Mouse (Mus musculus) ES-E14 (cell line): Measurements from ENCODE around the gene Ptprk. TPM values are rescaled to one million over a fixed set of nuclear protein-coding genes. Genes with fewer than 3 reads are reported as not detected.

Experiments used
- DNase-seq: peaks from one replicate; pipeline ENCODE4 v3.0.0-alpha.2; 2013; ENCODE audit warnings: low read depth, low spot score
- H3K27ac ChIP-seq: 2 replicates; pipeline ENCODE4 v1.5.1; 2012; ENCODE audit warnings: low read depth, mild to moderate bottlenecking, low read length, moderate library complexity, mixed read lengths; ENCODE audit not compliant: poor library complexity, insufficient read depth, severe bottlenecking
- H3K36me3 ChIP-seq: 2 replicates; pipeline ENCODE4 v1.6.1; 2012; ENCODE audit warnings: mild to moderate bottlenecking, low read length, moderate library complexity, mixed read lengths; ENCODE audit not compliant: control insufficient read depth, poor library complexity, insufficient read depth, severe bottlenecking
- H3K4me1 ChIP-seq, 2 experiments: fragments of 150-350 bp in 1 of 2; sonication (generic) in 1 of 2; 2 replicates each; pipeline ENCODE4 v1.6.1; 2012; ENCODE audit warnings: low read length in 2 of 2, mild to moderate bottlenecking in 1 of 2, mixed read lengths in 1 of 2; ENCODE audit not compliant: control insufficient read depth in 2 of 2, insufficient read depth in 2 of 2, poor library complexity in 1 of 2
- H3K4me3 ChIP-seq, 2 experiments: fragments of 150-350 bp in 1 of 2; sonication (generic) in 1 of 2; 2 replicates each; pipeline ENCODE4 v1.5.1; 2012; ENCODE audit warnings: low read length in 2 of 2, low read depth in 1 of 2, mild to moderate bottlenecking in 1 of 2, mixed read lengths in 1 of 2; ENCODE audit not compliant: insufficient read depth in 1 of 2, poor library complexity in 1 of 2, severe bottlenecking in 1 of 2
- H3K9ac ChIP-seq: 2 replicates; pipeline ENCODE4 v1.6.1; 2012; ENCODE audit warnings: low read depth, mild to moderate bottlenecking, low read length, mixed read lengths; ENCODE audit not compliant: poor library complexity, insufficient read depth, severe bottlenecking
- H3K9me3 ChIP-seq: fragments of 150-350 bp; sonication (generic); 2 replicates; pipeline ENCODE4 v1.6.1; 2012; ENCODE audit warnings: low read depth, mild to moderate bottlenecking, low read length; ENCODE audit not compliant: control insufficient read depth, insufficient read depth
- CHD2 ChIP-seq: IDR thresholded peaks from 2 replicates; pipeline ENCODE4 v1.6.1; 2014; ENCODE audit warnings: mild to moderate bottlenecking, low read depth, low read length, inconsistent platforms
- HCFC1 ChIP-seq: IDR thresholded peaks from 2 replicates; pipeline ENCODE4 v1.6.1; 2012; ENCODE audit warnings: low read length, inconsistent platforms, borderline replicate concordance; ENCODE audit not compliant: insufficient read depth
- MAFK ChIP-seq: IDR thresholded peaks from 2 replicates; pipeline ENCODE4 v1.6.1; 2014; ENCODE audit warnings: mild to moderate bottlenecking, low read depth, low read length, inconsistent platforms; ENCODE audit not compliant: insufficient read depth
- ZC3H11A ChIP-seq: IDR thresholded peaks from 2 replicates; pipeline ENCODE4 v1.6.1; 2012; ENCODE audit warnings: low read depth, mild to moderate bottlenecking, inconsistent platforms, low read length, borderline replicate concordance
- ZNF384 ChIP-seq: IDR thresholded peaks from 2 replicates; pipeline ENCODE4 v1.6.1; 2012; ENCODE audit warnings: low read depth, low read length, inconsistent platforms
- in situ Hi-C, 2 experiments: fragments of 600-800 bp; cut with MboI; formaldehyde crosslinking; loops; one replicate each; pipeline ENCODE4 v1.15.1; 2025; ENCODE audit warnings: low sequenced_read_pairs in 2 of 2, inconsistent platforms in 1 of 2; ENCODE audit not compliant: unreplicated experiment in 2 of 2
- total RNA-seq: library from RNA; depleted of rRNA; stranded (reverse); fragments of 300-350 nt; gene quantifications from 2 replicates; pipeline ENCODE4 v1.2.3, GENCODE M21; 2012

Ptprk gene
- total RNA-seq, 1 experiment: 67.0 TPM

DNA sequence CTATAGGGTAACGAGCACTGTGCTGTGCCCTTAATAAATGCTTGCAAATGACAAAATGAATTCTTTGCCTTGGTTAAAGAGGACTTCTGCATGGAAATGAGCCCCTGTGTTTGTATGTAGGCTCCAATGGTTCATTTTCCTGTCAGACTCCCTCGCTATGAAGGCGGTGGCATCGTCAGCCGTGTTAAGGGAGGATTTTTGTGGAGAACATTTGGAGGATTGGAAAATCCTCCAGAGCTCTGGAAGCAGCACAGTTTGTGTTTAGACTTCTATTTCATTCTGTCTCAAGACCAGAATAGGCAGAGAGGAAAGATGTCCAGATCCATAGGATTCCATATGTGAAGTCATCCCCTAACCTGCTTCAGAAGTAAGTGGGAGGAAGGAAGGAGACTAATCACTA lies 6.6 kb upstream of the Ptprk start:
- Histone ChIP-seq H3K9ac (no peak overlapping the region), H3K4me3 (no peak overlapping the region), H3K4me1 (no peaks in the 10 kb centered on the region), H3K27ac (no peak overlapping the region), H3K9me3 (no peaks in the 10 kb centered on the region), H3K36me3 (no peaks in the 10 kb centered on the region)
- no peak for TF ChIP-seq MAFK
- TF ChIP-seq ZNF384: no peak
- TF ChIP-seq ZC3H11A: no peak
- TF ChIP-seq HCFC1: no peak
- TF ChIP-seq CHD2: no peak
- DNase-seq: no peak
- in situ Hi-C loops: no loop called here

- H3K9ac ChIP-seq: peak overlapping the region; percentile 94
- DNase-seq: peak; percentile 16
- H3K27ac ChIP-seq: peak overlapping the region; percentile 81
- H3K9me3 ChIP-seq: no peaks in the 10 kb centered on the region
- H3K4me1 ChIP-seq: no peaks in the 10 kb centered on the region; a peak in 1 of 4 replicates
- no peaks in the 10 kb centered on the region for H3K36me3 ChIP-seq
- in situ Hi-C loops: no loop called here
- peak; percentile 28; the same call in 1 of the 2 replicates for TF ChIP-seq HCFC1
- TF ChIP-seq ZNF384: no peak
- peak overlapping the region; percentile 89 to 90 for H3K4me3 ChIP-seq
Observed at GRCm38 (mm10) chr10:28073991-28074652, 498 bp upstream of the Ptprk start.

DNA sequence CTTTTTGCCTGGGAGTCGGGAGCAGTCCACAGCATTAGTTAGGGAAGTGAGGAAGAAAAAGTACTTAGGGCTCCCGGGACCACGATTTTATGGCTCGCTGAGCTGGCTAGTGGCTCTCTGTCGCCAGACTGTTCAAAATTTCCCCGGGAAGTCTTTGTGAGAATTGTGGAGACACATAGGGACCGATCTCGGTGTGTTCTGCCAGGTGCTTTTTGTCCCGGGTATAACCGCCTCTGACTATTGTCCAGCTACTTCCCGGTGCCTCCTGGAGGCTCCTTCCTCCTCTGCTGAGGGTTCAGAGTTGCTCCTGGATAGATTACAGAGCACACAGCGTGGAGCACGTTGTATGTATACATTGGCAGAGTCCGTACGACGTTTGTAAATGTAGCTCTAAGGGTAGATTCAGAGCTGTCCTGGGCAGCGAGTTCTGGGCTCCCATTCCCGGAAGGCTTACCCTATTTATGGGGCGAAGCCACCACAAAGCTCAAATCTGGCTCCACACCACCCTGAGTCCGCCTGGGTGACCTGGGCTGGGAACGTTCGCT lies 943 bp downstream of the Ptprk start:
- Histone ChIP-seq H3K9me3 (no peaks in the 10 kb centered on the region), H3K27ac (peak overlapping the region; percentile 84), H3K36me3 (no peaks in the 10 kb centered on the region), H3K4me1 (no peaks in the 10 kb centered on the region; a peak in 1 of 4 replicates), H3K4me3 (peak overlapping the region; percentile 89 to 90), H3K9ac (peak overlapping the region; percentile 94)
- no peak for TF ChIP-seq ZNF384
- TF ChIP-seq HCFC1: no peak
- TF ChIP-seq CHD2: no peak
- no peak for TF ChIP-seq ZC3H11A
- TF ChIP-seq MAFK: no peak
- peak; percentile 4 for DNase-seq
- in situ Hi-C loops: no loop called here

GRCm38 (mm10) chr10:28076036-28076855 lies 1.6 kb downstream of the Ptprk start:
- TF ChIP-seq CHD2 (no peak), ZC3H11A (no peak), HCFC1 (no peak)
- Histone ChIP-seq H3K9ac (peak overlapping the region; percentile 94), H3K9me3 (no peaks in the 10 kb centered on the region), H3K4me1 (no peaks in the 10 kb centered on the region; a peak in 1 of 4 replicates), H3K4me3 (peak overlapping the region; percentile 89 to 90), H3K36me3 (no peaks in the 10 kb centered on the region), H3K27ac (no peak overlapping the region)
- DNase-seq: peak; percentile 20
- in situ Hi-C loops: no loop called here
